Mouse (Mus musculus): Measurements from ENCODE around the gene Gja10. TPM values are rescaled to one million over a fixed set of nuclear protein-coding genes. Genes with fewer than 3 reads are reported as not detected.

Gja10 gene
- total RNA-seq, 1 experiment: 0.09 TPM

- Histone ChIP-seq H3K4me3 (ENCODE audit: insufficient read depth in 1 of 2, low read depth in 1 of 2, low read length in 2 of 2, poor library complexity in 1 of 2, severe bottlenecking in 1 of 2) (0 out of 4 replicates have a peak overlapping the region, but pooled peaks of 1 of the 2 experiments have one; percentile 35), H3K36me3 (ENCODE audit: control insufficient read depth, insufficient read depth, low read length, poor library complexity, severe bottlenecking) (no peaks in the 10 kb centered on the region), H3K9ac (ENCODE audit: insufficient read depth, low read depth, low read length, poor library complexity, severe bottlenecking) (no peak overlapping the region), H3K27ac (ENCODE audit: insufficient read depth, low read depth, low read length, poor library complexity, severe bottlenecking) (no peak overlapping the region), H3K4me1 (ENCODE audit: control insufficient read depth in 2 of 2, insufficient read depth in 2 of 2, low read length in 2 of 2, poor library complexity in 1 of 2) (no peaks in the 10 kb centered on the region), H3K9me3 (ENCODE audit: control insufficient read depth, insufficient read depth, low read depth, low read length) (no peaks in the 10 kb centered on the region)
- peak; percentile 50 for DNase-seq (ENCODE audit: low read depth, low spot score)
- in situ Hi-C loops (cut with MboI; ENCODE audit: low sequenced_read_pairs in 2 of 2, unreplicated experiment in 2 of 2): no loop called here
- no peak for TF ChIP-seq MAFK (IDR thresholded peaks at IDR 0.05; ENCODE audit: insufficient read depth, low read depth, low read length)
Observed at GRCm38 (mm10) chr4:32601135-32601534, 1.4 kb downstream of the Gja10 start.

GRCm38 (mm10) chr4:32588237-32588636, 14.3 kb downstream of the Gja10 start:
- no peak overlapping the region for H3K27ac ChIP-seq (ENCODE audit: insufficient read depth, low read depth, low read length, poor library complexity, severe bottlenecking)
- no peaks in the 10 kb centered on the region for H3K9me3 ChIP-seq (ENCODE audit: control insufficient read depth, insufficient read depth, low read depth, low read length)
- no peak for TF ChIP-seq ZC3H11A (IDR thresholded peaks at IDR 0.05; ENCODE audit: borderline replicate concordance, low read depth, low read length)
- TF ChIP-seq HCFC1 (IDR thresholded peaks at IDR 0.05; ENCODE audit: borderline replicate concordance, insufficient read depth, low read length): no peak
- TF ChIP-seq CHD2 (IDR thresholded peaks at IDR 0.05; ENCODE audit: low read depth, low read length): no peak
- no peak for TF ChIP-seq MAFK (IDR thresholded peaks at IDR 0.05; ENCODE audit: insufficient read depth, low read depth, low read length)
- TF ChIP-seq ZNF384 (IDR thresholded peaks at IDR 0.05; ENCODE audit: low read depth, low read length): no peak
- in situ Hi-C loops (cut with MboI; ENCODE audit: low sequenced_read_pairs in 2 of 2, unreplicated experiment in 2 of 2): loop anchor here (10.0 to 25.0 kb wide), 2 partner anchors 524 to 527 kb away; no protein-coding TSS in a partner anchor
- H3K4me3 ChIP-seq (ENCODE audit: insufficient read depth in 1 of 2, low read depth in 1 of 2, low read length in 2 of 2, poor library complexity in 1 of 2, severe bottlenecking in 1 of 2): no peak overlapping the region
- no peak for DNase-seq (ENCODE audit: low read depth, low spot score)
- no peak overlapping the region for H3K9ac ChIP-seq (ENCODE audit: insufficient read depth, low read depth, low read length, poor library complexity, severe bottlenecking)
- no peaks in the 10 kb centered on the region for H3K4me1 ChIP-seq (ENCODE audit: control insufficient read depth in 2 of 2, insufficient read depth in 2 of 2, low read length in 2 of 2, poor library complexity in 1 of 2)
- no peaks in the 10 kb centered on the region for H3K36me3 ChIP-seq (ENCODE audit: control insufficient read depth, insufficient read depth, low read length, poor library complexity, severe bottlenecking)

DNA sequence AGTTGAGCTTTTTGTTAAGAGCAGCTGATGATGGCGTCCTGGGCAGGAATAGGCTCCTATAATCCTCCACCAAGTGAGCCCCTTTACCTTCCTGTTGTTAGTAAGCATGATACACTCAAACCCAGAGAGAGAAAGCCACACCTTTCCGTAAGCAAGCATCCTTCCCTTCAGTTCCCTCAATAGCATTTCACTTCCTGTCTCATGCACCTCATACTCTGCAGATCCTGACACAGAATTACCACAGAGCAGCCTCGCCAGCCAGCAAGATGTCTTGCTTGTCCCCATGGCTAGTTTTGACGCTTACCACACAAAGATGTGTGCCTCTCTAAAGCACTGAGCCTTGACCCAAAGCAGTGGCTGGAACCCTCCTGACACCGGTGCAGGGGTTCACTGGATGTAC, 15.0 kb downstream of the Gja10 start:
- in situ Hi-C loops (cut with MboI; ENCODE audit: low sequenced_read_pairs in 2 of 2, unreplicated experiment in 2 of 2): loop anchor here (10.0 to 25.0 kb wide), 2 partner anchors 525 to 527 kb away; no protein-coding TSS in a partner anchor
- Histone ChIP-seq H3K27ac (ENCODE audit: insufficient read depth, low read depth, low read length, poor library complexity, severe bottlenecking) (no peak overlapping the region), H3K9me3 (ENCODE audit: control insufficient read depth, insufficient read depth, low read depth, low read length) (no peaks in the 10 kb centered on the region), H3K4me1 (ENCODE audit: control insufficient read depth in 2 of 2, insufficient read depth in 2 of 2, low read length in 2 of 2, poor library complexity in 1 of 2) (no peaks in the 10 kb centered on the region), H3K36me3 (ENCODE audit: control insufficient read depth, insufficient read depth, low read length, poor library complexity, severe bottlenecking) (no peaks in the 10 kb centered on the region), H3K4me3 (ENCODE audit: insufficient read depth in 1 of 2, low read depth in 1 of 2, low read length in 2 of 2, poor library complexity in 1 of 2, severe bottlenecking in 1 of 2) (no peak overlapping the region), H3K9ac (ENCODE audit: insufficient read depth, low read depth, low read length, poor library complexity, severe bottlenecking) (no peak overlapping the region)
- no peak for DNase-seq (ENCODE audit: low read depth, low spot score)
- TF ChIP-seq CHD2 (IDR thresholded peaks at IDR 0.05; ENCODE audit: low read depth, low read length) (no peak), ZC3H11A (IDR thresholded peaks at IDR 0.05; ENCODE audit: borderline replicate concordance, low read depth, low read length) (no peak), MAFK (IDR thresholded peaks at IDR 0.05; ENCODE audit: insufficient read depth, low read depth, low read length) (no peak), HCFC1 (IDR thresholded peaks at IDR 0.05; ENCODE audit: borderline replicate concordance, insufficient read depth, low read length) (no peak), ZNF384 (IDR thresholded peaks at IDR 0.05; ENCODE audit: low read depth, low read length) (no peak)

GRCm38 (mm10) chr4:32586596-32586995, 16.0 kb downstream of the Gja10 start:
- DNase-seq (ENCODE audit: low read depth, low spot score): peak; percentile 65
- TF ChIP-seq HCFC1 (IDR thresholded peaks at IDR 0.05; ENCODE audit: borderline replicate concordance, insufficient read depth, low read length): no peak
- TF ChIP-seq MAFK (IDR thresholded peaks at IDR 0.05; ENCODE audit: insufficient read depth, low read depth, low read length): no peak
- TF ChIP-seq ZNF384 (IDR thresholded peaks at IDR 0.05; ENCODE audit: low read depth, low read length): no peak
- peak; percentile 94 for TF ChIP-seq ZC3H11A (IDR thresholded peaks at IDR 0.05; ENCODE audit: borderline replicate concordance, low read depth, low read length)

DNA sequence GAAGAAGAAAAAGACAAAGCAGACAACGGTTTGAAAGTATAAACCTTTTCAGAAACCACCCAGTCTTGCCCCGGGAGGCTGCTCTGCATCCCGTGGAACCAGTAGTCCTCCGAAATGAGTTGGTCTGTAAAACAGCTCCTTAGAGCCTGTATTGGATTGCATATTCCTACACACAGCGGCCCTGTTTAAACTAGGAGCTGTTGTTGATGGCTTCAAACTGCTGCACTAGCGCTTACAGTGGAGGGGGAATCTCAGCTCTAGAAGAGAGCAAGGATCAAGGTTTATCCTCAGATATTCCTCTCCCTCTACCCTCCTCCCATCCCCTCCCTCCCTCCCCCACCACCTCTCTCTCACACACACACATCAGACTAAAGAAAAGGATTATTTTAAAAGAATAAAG, 18.4 kb downstream of the Gja10 start:
- no peak overlapping the region for H3K27ac ChIP-seq (ENCODE audit: insufficient read depth, low read depth, low read length, poor library complexity, severe bottlenecking)
- H3K9me3 ChIP-seq (ENCODE audit: control insufficient read depth, insufficient read depth, low read depth, low read length): no peaks in the 10 kb centered on the region
- in situ Hi-C loops (cut with MboI; ENCODE audit: low sequenced_read_pairs in 2 of 2, unreplicated experiment in 2 of 2): loop anchor here (10.0 to 25.0 kb wide), 2 partner anchors 528 to 531 kb away; no protein-coding TSS in a partner anchor
- TF ChIP-seq HCFC1 (IDR thresholded peaks at IDR 0.05; ENCODE audit: borderline replicate concordance, insufficient read depth, low read length): no peak
- TF ChIP-seq CHD2 (IDR thresholded peaks at IDR 0.05; ENCODE audit: low read depth, low read length): no peak
- TF ChIP-seq ZC3H11A (IDR thresholded peaks at IDR 0.05; ENCODE audit: borderline replicate concordance, low read depth, low read length): no peak
- TF ChIP-seq ZNF384 (IDR thresholded peaks at IDR 0.05; ENCODE audit: low read depth, low read length): no peak
- no peak for TF ChIP-seq MAFK (IDR thresholded peaks at IDR 0.05; ENCODE audit: insufficient read depth, low read depth, low read length)
- no peaks in the 10 kb centered on the region for H3K36me3 ChIP-seq (ENCODE audit: control insufficient read depth, insufficient read depth, low read length, poor library complexity, severe bottlenecking)
- H3K9ac ChIP-seq (ENCODE audit: insufficient read depth, low read depth, low read length, poor library complexity, severe bottlenecking): no peak overlapping the region
- no peak for DNase-seq (ENCODE audit: low read depth, low spot score)
- no peak overlapping the region for H3K4me3 ChIP-seq (ENCODE audit: insufficient read depth in 1 of 2, low read depth in 1 of 2, low read length in 2 of 2, poor library complexity in 1 of 2, severe bottlenecking in 1 of 2)
- H3K4me1 ChIP-seq (ENCODE audit: control insufficient read depth in 2 of 2, insufficient read depth in 2 of 2, low read length in 2 of 2, poor library complexity in 1 of 2): peaks cover 0 to 7% of the 10 kb centered on the region in 2 experiments; a peak in 1 of 4 replicates

More at GRCm38 (mm10) chr4:32586596-32586995, 16.0 kb downstream of the Gja10 start:
- in situ Hi-C loops (cut with MboI; ENCODE audit: low sequenced_read_pairs in 2 of 2, unreplicated experiment in 2 of 2): loop anchor here (10.0 to 25.0 kb wide), 2 partner anchors 526 to 528 kb away; no protein-coding TSS in a partner anchor
- Histone ChIP-seq H3K4me1 (ENCODE audit: control insufficient read depth in 2 of 2, insufficient read depth in 2 of 2, low read length in 2 of 2, poor library complexity in 1 of 2) (peaks cover 0 to 3% of the 10 kb centered on the region in 2 experiments; a peak in 1 of 4 replicates), H3K9me3 (ENCODE audit: control insufficient read depth, insufficient read depth, low read depth, low read length) (no peaks in the 10 kb centered on the region), H3K27ac (ENCODE audit: insufficient read depth, low read depth, low read length, poor library complexity, severe bottlenecking) (no peak overlapping the region), H3K9ac (ENCODE audit: insufficient read depth, low read depth, low read length, poor library complexity, severe bottlenecking) (no peak overlapping the region), H3K4me3 (ENCODE audit: insufficient read depth in 1 of 2, low read depth in 1 of 2, low read length in 2 of 2, poor library complexity in 1 of 2, severe bottlenecking in 1 of 2) (no peak overlapping the region), H3K36me3 (ENCODE audit: control insufficient read depth, insufficient read depth, low read length, poor library complexity, severe bottlenecking) (no peaks in the 10 kb centered on the region)
